Mouse (Mus musculus): Measurements from ENCODE around the gene Tbc1d8b. TPM values are rescaled to one million over a fixed set of nuclear protein-coding genes. Genes with fewer than 3 reads are reported as not detected.

The Tbc1d8b gene
- polyA plus RNA-seq (2012; ENCODE audit: low replicate concordance) = 0.30 and 0.41 TPM in 2 replicates

GRCm38 (mm10) chrX:139684775-139685695 lies at the start of gene Tbc1d8b:
Gene Tbc1d8b, plus strand, starts transcription at chrX:139684996.

GRCm38 (mm10) chrX:139714381-139714780 lies 29.6 kb downstream of the Tbc1d8b start, which contains the start of gene Gm15013:
Gene Gm15013, minus strand, starts transcription at chrX:139714481.

GRCm38 (mm10) chrX:139782278-139783044 lies 97.7 kb downstream of the Tbc1d8b start, which contains the start of gene Ripply1:
Gene Ripply1, minus strand, starts transcription at chrX:139782353.

GRCm38 (mm10) chrX:139800406-139800878 lies 115.6 kb downstream of the Tbc1d8b start, which contains the start of gene Cldn2:
Gene Cldn2, plus strand, starts transcription at chrX:139800828.

Other genes with a start within 250 kb of the Tbc1d8b start
- gene D330045A20Rik, start 204.6 kb upstream of the Tbc1d8b start, polyA plus RNA-seq (2012; ENCODE audit: low replicate concordance) = 0.16 and 0.54 TPM in 2 replicates
- 8.7 and 9.5 TPM in 2 replicates for gene Rnf128, start 121.7 kb upstream of the Tbc1d8b start, polyA plus RNA-seq (2012; ENCODE audit: low replicate concordance)
- not detected in 2 replicates for gene Gm15013, start 29.5 kb downstream of the Tbc1d8b start, polyA plus RNA-seq (2012; ENCODE audit: low replicate concordance)
- gene Ripply1, start 97.4 kb downstream of the Tbc1d8b start, polyA plus RNA-seq (2012; ENCODE audit: low replicate concordance) = not detected in 2 replicates
- not detected in 2 replicates for gene Cldn2, start 115.8 kb downstream of the Tbc1d8b start, polyA plus RNA-seq (2012; ENCODE audit: low replicate concordance)
- gene Morc4, start 186.7 kb downstream of the Tbc1d8b start, polyA plus RNA-seq (2012; ENCODE audit: low replicate concordance) = 0.34 and 1.5 TPM in 2 replicates